Mouse (Mus musculus): ENCODE measurements around the gene Gm38392.

DNA sequence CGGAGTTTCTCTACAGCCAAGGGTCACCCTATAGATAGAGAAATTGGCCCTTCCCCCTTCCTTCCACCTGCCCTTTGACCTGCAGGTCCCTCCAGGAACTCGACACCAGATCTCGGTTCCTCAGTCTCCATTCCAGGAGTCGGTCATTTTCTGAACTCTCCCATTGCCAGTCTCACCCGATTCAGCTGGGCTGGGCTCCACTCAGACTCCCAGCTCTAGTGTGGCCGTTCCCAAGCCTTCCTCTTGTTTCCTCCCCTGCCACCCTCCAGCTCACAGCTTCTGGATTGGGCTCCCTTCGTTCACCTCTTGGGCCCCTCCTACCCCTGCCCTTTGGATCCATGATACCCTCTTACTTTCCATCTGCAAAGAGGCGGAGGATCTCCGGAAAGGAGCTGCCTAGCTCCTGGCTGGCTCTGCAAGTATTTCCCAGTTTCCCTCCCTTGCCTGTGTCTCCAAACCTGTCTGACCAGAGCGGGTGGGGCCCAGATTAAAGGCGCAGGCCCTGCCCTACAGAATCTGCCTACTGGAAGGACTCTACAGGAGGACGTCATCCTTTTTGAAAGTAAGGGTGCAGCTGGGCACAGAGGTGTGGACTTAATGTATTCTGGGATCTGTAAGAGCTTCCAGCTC, 47.1 kb upstream of the Gm38392 start:
- no peak for TF ChIP-seq POLR2A (IDR thresholded peaks at IDR 0.05; ENCODE audit: extremely low read depth, insufficient read depth, low read length)
- no peak for TF ChIP-seq CTCF (IDR thresholded peaks at IDR 0.05; ENCODE audit: extremely low read depth, insufficient read depth, low read length)
